Mouse (Mus musculus): Measurements from ENCODE around the gene Draxin.

GRCm38 (mm10) chr4:148140098-148141011 lies 9.9 kb upstream of the Draxin start:
- TF ChIP-seq GATA1 (IDR thresholded peaks at IDR 0.05; ENCODE audit: low read length) (no peak), TAL1 (IDR thresholded peaks at IDR 0.05; ENCODE audit: low read length) (no peak)
